Mouse (Mus musculus) right cerebral cortex, adult 2 months (tissue): Measurements from ENCODE around the gene Hlcs.

Source experiments
- DNase-seq, 2 experiments: peaks; one replicate each; pipeline ENCODE4 v3.0.0; 2021 to 2022; ENCODE audit warnings: low spot score in 2 of 2

The Hlcs gene

DNA sequence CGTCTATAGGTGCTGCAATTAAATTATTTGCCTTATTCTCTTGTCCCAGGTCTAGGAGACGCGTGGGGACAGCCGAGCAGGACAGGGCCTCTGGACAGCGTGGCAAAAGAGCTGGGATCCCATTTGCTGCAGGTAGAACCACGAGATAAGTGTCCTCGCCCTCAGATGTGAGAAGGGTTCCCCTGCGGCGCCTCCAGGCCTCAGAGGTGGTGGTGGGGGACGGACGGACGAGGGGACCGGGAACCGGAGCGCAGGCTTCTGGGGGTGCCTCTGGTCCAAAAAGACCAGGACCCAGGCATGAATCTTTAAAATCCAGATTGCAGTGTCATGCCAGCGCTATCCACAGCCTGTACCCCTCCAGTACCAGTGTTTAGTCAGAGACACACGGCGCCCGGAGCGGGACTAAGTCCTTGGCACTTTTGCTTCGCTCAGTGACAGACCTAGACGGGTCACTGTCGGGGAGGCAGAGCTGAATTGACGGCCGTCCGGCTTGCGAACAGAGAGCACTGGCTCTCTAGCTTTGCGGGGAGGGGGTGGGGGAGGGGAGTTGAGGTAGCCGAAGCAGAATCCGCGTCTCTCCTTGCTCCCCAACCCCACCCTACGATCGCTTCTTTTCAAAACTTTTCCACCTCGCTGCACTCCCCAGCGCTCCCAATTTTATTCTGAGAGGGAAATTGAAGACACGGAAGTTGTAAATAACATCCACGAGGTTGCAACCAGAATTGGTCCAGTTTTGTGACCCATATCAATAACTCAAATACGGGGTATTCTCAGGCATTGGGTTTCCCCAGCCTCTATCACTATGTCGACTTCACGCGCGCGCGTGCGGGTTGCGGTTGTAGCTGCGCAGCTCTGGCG lies 218.9 kb downstream of the Hlcs start:
- no peak for DNase-seq

DNA sequence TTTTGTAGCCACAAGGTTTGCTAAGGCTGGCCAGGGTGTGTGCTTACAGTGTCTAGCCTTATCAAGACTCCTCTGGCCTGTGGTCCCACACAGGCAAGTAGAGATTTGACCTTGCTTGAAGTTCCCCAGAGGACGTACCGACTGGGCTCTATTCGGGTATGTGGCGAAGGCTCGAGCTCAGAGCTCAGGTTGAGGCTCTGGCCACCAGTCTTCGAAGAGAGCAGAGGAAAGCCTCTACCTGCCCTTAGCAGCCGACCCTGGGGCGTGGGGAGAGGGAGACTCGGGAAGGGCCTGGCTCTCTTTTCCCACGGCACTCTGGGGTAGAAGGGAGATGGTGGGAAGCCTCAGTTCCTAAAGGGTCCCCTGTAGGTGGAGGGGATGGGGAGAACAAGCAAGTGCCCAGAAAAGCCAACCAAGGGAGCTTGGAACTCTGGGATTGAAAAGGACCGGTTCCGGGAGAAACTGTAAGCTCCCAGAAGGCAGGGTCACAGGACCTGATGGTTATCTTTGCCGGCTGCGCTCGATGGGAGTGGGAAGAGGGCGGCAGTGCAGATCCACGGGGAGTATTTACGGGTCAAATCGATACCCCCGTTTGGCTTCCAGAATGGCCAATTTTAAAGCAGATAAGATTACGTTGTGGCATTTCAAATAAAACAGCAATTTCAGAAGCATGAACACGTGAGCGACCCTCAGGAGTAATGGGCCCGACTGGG lies 220.1 kb downstream of the Hlcs start:
- DNase-seq = no peak

DNA sequence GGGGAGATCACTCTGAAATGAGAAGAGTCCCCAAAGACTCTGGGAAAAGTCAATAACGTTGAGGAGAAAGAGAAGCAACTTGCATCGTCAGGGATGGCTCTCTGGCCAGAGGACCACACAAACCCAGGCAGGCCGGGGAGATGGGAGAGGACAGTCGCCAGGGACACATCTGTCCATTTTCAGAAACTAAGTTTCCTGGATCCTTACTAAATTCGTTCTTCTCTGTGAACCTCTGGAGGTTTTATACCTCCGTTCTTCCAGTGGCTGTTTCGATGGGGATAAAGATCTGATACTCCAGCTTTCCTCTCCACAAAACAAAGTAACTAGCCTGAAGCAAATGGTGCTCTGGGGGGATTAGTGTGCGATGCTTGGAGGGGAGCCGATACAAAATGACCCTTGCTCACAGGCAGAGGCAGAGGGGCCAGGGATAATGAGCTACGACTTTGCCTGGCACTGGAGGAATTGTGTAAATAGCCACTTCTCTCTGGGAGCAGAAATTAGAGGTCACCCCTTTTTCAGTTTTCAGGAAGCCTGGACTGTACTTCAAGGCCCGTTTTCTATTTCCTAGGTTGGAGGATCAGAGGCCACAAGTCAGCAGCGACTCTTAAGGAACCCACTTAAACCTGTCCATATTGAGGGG lies 220.7 kb downstream of the Hlcs start:
- no peak for DNase-seq

DNA sequence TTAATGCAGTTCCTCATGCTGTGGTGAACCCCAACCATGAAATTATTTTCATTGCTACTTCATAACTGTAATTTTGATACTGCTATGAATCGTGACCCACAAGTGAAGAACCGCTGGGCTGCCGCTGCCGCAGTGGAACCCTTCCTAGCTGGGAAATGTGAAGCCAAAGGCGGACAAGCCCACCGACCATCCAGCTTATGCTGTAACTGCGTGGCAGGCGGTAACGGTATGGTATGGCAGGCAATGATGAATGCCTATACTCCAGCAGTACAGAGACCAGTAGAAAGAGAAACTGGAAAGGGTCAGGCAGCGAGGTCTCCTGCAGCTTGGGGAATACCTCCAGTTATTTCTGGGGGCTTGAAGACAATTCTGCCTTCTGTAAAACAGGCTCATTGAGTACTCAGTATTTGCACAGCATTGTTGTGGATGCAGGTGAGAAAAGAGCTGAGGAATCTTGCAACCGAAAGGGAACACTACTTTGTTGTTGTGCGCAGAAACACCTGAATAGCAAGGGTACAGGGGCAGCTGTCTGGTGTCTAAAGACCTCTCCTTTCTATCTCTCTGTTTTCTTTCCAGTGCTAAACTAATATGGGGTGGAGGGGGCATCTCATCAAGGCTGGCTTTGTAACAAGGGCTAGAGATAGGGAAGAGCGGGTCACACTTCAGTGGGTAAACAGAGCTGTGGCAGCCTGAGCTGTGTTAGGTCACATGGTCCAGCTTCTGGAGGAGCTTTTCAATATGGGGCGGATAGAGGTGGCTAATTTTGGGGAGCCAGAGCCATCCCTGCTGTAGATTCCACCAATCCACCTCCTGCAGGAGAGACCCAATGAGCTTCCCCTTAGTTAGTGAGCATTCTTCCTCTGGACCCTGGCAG lies 224.3 kb downstream of the Hlcs start:
- no peak for DNase-seq

DNA sequence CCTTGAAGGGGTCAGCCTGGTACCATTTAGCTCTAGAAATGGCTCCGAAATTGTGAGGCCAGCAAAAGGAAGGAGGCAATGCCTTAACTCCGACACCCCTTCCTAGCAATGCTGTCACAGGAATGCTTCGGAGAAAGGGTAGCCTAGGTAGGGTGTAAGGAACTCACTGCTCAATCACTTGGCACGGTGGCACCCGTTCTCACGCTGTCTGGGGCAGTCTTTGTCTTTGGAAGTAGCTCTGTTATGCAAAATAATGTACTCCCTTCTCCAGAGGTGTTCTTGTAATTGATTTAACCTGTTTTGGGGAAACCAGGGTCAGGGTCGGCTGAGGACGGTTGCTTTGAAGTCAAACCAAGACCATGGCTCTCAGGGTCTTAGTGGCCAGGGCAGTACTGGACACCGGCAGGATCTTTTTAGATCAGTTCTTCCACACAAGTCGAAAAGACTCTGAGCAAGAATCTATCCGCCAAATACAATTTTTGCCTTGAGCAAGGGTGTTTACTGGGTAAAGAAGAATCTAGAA lies 225.1 kb downstream of the Hlcs start:
- DNase-seq = no peak

DNA sequence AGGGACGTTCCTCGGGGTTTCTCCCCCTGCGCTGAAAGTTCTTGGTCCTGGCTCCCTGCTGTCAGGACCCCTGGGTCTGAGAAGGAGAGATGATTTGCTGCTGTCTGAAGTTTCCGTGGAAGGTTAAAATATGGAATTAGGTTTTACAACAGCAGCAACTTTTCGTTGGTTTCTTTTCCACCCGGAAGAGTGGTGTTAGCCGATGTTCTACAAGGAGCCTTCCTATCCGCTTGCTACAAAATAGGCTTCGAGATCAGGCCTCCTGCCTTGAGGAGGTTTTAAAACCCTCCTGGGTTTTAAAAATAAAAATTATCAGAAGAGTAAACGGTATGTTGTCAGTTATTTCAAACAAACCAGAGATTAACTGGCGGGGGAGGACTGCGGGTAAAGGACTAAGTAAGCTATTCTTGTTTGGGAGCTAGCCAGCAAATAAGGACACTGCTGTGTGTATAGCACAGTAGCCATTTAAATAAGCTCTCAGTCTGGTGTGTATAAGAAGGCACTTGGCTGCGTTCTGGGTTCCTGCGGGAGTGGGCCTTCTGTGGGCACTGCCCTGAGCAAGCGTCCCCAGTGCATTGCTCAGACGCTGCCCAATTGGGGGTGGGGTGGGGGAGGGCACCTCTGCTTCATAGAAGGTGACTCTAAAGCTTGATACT lies 225.7 kb downstream of the Hlcs start:
- DNase-seq = no peak

DNA sequence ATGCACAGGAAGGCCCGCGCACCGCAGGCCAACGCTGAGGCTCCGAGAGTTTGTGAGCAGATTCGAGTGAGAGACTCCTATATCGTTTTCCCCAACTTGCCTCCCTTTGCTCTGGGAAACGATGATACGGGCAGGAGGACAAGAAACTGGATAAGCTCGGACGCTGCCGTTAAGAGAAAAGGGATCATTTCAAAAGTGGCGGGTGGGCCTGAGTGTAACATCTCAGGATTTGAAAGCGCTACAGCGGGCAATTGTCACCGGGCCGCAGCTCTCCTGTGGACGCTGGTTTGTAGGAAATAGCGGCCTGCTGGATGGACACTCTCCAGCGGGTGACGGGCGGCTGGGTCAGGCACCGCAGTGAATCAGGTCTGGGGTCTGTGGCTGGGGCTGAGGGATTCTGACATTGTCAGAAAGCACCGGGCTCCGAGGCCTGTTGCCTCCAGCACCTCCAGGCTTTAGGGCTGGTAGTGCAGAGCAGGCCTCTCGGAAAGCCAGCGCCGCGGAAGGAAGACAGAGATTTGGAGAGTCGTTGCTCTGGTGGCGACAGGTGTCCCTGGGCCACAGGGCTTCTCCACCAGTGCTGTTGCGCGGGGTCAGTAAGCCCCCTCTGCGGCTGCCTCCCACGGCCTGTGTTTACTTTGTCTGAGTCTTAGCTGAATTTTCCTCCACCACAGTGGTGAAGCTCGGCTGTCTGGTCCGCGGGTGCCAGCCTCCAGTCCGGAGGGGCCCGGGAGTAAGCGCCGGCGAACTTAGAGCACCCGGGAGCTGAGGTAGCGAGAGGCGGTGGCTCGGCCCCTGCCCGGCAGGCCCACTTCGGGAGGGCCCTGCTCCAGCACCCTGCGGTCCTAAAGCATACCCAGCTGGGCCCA lies 226.4 kb downstream of the Hlcs start:
- no peak for DNase-seq

DNA sequence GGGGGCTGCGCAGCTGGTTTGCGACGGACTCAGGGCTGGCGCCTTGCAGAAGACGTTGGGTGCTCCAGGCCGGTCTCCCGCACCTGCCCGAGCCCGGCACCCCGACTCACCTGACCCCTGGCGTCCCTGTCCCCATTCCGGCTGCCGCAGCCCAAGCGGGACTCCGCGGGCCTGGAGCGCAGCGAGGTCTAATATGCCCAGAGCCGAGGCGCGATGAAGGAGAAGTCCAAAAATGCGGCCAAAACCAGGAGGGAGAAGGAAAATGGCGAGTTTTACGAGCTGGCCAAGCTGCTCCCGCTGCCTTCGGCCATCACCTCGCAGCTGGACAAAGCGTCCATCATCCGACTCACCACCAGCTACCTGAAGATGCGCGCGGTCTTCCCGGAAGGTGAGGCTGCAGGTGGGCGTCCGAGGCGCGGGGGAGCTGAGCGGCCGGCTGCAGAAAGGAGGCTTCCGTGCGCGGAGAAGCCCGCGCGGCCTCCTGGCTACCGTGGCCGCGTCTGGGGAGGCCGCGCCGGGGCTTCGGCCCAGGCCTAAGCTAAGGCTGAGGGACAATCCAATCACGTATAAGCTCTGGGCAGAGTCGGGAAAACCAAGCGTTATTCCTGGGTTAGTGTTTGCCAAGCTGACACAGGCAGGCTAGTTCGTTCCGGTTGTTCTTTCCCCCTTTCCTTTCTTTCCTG lies 227.6 kb downstream of the Hlcs start:
- DNase-seq = no peak

DNA sequence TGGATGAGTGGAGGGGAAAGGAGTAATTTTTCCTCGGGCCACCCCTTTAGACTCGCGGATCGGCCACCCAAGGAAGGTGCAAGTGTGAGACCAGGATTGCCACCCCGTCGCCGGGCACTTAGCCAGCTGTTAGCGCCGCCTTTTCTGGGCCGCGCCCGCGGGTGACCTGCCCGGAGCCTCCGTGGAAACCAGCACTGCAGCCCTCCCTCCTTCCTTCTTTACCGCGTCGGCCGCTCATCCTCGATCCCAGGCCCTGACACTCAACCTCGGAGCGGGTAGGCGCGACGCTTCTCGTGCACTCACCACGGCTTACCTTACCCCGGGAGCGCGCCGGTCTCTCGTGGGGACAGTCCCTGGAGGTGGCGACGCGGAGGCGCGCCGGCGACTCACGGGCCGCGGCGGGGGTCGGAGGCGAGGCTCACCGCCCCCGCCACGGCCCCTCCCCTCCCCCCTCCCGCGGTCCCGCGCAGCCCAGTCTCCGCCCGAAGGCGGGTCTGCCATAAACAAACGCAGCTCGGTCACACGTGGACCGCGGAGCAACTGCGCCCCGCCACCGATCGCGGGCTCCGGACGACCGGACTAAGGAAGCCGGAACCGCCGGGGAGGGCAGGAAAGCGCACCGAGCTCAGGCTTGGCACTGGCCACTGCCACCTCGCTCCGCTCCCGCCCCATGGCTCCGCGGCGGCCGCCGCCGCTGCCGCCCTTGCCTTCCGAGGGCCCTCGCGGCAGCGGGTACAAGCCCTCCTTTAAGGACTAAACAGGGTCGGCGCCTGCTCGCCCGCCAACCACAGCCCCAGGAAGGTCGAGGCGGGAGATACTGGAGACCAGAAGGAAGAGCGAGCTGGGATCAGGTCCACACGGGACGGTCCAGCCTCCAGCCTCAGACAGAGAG lies 228.4 kb downstream of the Hlcs start, which contains the start of gene Sim2:
Gene Sim2 (plus strand): TSS at position 221 of the 892 bp plus-strand sequence.
- no peak for DNase-seq

DNA sequence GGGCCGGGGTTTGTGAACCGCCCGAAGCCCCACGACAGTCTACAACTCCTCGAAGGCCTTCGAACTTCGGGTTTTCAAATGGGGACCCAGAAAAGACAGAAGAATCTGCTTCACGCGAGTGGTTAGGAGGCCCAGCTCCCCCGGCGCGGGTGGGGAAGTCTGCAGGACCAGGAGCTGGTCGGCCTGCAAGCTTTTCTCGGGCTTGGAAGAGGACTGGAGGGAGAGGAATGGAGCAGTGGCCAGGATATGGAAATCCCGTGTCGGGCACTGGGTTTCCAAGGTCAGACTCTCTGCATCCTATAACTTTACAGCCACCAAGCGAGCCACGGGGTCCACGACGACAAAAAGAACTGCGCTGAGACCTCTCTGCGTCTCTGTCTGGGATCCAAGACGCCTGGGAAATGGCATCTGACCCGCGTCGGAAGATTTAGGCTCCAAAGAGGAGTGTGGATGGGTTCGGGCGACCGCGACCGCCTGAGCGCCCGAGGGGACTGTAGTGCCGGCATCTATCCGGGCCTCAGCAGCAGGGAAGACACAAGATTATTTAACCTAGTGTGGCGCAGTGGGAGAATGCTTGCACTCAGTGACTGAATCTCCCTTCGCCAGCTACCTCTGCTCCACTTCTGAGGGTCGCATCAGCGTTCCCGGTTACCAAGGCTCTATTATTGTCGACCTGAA lies 229.4 kb downstream of the Hlcs start:
- no peak for DNase-seq

DNA sequence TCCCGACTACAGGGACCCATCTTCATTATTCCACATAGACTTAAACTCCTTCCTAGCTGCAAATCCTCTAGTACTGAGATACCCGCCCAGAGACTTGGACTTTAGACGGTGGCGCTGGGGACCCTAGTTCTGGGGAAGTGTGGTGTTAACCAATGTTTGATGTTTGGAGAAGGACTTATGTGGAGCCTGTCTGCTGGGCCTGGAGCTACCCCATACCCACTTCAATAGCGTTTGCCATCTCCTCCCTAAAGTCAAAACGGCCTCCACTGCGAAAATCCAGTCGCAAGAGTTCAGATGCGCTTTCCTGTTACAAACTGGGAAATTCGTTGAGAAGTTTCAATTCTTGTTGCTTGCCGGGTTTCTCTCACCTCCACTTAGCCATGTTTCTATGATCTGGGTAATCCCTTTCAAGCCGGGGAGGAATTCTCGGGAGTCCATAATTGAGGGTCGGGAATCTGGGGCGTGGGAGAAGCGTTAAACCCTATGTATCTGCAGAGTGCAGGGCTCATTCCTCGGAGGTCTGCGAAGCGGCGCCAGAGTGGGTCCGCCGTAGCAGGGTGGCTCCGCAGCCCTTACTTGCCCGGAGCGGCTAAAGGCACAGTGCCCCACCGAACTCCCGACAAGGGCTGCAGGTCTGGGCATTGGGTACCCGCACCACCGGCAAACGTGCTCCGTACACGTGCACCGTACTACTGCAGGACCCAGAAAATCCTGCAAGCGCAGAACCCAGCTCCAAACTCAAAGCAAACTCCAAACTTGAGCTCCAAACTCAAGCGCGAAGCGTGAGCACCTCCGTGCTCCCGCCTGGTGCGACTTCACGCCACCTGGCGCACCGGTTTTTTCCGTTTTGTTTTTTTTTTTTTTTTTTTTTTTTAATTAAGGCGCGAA lies 230.2 kb downstream of the Hlcs start:
- no peak for DNase-seq

DNA sequence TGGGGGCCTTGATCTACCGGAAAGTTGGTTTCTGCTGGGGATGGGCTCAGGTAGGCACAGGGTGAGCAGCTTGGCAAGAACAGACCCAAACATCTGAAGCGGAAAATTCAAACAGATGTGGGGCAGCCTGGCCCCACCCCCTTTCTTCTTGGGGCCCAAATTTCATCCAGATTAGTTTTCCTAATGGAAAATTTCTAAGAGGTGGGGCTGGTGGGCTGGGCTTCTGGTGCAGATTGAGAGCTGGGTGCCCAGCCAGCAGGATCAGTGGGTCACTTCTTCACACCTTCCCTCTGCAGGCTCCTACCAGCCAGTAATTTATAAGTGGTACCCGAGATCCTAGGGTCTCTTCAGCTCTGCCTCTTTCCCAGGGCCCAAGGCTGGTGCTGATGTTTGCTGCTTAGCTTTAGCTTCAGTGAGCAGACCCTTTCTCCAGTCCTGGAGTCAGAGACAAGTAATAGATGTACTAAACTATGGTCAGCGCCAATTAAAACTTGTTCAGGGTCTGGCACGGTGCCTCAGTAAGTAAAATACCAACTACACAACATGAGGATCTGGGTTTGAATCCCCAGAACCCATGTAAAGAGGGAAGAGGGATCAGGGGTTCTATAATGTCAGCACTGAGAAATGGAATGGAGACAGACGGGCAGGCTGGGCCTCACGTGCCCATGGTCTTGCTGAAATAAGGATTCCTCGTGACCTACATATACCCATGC lies 231.2 kb downstream of the Hlcs start:
- no peak for DNase-seq

DNA sequence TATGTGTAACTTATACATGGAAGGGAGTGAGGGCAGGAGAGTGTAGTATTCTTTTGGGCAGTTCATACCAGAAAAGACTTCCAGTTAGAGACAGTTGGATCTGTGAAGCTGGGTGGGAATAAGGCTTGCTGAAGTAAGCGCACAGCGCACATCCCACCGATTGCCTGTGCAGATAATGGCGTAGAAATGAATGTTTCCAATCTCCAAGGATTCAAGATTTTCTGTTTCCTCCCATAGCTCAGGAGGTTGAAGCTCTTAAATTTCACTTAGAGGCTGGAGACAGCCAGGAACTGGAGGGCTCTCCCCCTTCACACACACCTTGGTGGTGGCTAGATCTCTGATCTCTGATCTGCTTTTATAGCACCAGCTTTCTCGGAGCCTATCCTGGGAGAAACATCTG lies 231.8 kb downstream of the Hlcs start:
- no peak for DNase-seq

DNA sequence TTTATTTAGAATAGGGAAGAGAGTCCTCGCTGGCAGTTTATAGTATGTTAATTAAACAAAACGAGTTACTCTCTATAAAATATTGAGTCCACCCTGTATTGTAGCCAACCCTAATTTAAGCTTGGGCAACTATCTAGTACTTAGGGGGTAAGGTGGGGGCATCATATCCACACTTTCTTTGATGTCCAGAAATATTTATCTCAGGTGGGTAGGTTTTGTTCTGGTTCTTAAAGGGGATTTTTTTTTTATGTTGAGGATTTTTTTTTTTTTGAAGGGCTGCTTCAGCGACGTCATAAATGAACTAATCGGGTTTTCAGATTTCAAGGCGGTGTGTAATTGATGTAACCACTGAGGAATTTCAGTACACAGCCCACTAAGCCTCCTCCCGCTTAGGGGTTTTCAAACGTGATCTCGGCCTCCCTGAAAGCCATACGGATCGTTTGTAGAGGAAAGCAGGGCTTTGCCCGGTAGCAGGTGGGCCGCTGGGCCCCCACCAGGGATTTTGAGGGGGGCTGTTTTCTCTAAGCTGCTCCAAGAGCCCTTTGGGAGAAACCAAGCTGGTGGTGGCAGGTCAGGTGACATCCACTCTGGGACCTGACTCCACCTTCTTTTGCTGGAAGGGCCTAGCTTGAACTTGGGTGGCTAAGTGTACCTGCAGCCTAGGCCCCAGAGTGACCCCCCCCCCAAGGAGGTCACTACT lies 233.4 kb downstream of the Hlcs start:
- no peak for DNase-seq

DNA sequence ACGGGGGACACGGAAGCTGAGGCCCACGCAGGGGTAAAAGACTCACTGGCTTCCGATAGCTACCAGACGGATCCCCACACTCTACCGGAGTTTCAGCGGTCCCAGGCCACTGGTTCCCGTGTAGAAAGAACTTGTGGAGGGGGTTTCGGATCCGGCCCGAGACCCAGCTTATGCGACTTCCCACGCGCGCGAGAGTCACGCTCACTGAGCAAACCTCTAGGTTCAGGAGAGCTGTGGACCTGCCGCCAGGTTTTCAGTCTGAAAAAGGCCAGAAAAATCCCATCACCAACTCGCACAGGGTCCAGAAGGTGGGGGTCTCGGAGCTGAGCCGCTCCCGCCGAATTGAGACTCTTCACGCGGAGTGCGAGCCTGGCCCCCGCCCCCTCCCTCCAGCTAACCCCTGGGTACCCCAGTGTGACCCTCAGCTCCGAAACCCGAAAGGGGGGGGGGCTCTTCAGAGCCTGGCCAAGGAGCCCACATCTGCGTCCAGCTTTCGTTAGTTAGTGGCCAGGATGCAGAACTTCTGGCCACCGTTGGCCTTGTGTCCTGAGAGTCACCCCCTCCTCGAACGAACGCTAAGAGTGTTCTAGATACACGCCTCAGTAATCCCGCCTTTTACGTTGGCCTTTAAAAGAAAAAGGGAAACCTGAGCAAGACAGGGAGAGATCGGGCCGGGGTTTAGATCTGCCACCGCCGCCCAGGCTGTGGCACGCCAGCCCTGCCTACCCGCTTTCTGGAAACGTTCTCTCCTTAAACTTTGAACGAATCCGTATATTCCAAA lies 234.1 kb downstream of the Hlcs start:
- no peak for DNase-seq
